Mouse (Mus musculus): ENCODE measurements around the gene Cdh12. TPM values are rescaled to one million over a fixed set of nuclear protein-coding genes. Genes with fewer than 3 reads are reported as not detected.

Gene Cdh12
- polyA plus RNA-seq, 1 experiment: not detected

DNA sequence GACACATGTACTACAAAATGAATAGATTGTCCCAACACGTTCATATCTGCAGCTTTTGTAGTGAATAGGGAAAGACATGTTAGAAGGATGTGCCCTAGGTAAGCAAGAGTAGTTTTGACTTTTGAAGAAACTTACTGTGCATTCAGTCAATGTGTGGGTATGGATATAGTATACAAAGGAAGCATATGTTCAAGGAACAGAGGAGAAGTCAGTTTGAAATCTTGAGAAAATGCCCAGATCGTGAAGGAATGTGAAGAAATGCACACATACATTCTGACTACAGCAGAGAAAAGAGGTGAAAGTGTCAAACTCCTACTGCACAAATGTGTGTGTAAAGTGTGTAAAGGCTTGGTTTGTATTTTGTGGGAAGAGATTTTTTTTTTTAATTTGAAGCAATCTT, 812.3 kb downstream of the Cdh12 start:
- H3K27me3 ChIP-seq (ENCODE audit: control insufficient read depth, insufficient read depth, low read length): no peaks in the 10 kb centered on the region
- H3K4me3 ChIP-seq (ENCODE audit: control insufficient read depth, insufficient read depth, low read length): no peak overlapping the region
- no peak for DNase-seq
- H3K27ac ChIP-seq (ENCODE audit: control insufficient read depth, insufficient read depth, low read length): no peak overlapping the region
- H3K36me3 ChIP-seq (ENCODE audit: control insufficient read depth, insufficient read depth, low read length): no peaks in the 10 kb centered on the region
- no peak for TF ChIP-seq CTCF (IDR thresholded peaks at IDR 0.05; ENCODE audit: borderline replicate concordance, control insufficient read depth, extremely low read depth, insufficient read depth, low read length, poor library complexity)
- no peak for TF ChIP-seq POLR2A (IDR thresholded peaks at IDR 0.05; ENCODE audit: control insufficient read depth, extremely low read depth, insufficient read depth, low read length, poor library complexity)
- WGBS: 85% methylated on average over 2 of the region's 2 CpGs
- H3K4me1 ChIP-seq (replicated peaks; ENCODE audit: control insufficient read depth, insufficient read depth, low read length): no peaks in the 10 kb centered on the region

DNA sequence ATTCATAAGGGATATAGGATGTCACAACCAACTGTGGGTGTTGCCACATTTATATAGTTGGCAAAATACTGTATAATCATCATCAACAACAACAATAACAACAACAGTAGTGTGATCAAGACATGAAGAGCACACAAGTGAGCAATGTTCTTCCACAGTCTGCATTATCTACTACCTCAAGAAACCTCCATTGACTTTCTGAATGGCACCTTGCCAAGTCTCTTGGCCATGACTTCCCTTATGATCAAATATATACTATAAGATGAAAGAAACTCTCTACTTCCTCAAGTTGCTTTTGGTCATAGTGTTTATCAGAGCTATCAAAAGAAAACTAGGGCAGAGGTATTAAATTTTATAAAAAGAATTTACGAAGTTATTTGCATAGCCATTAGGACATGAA, 820.8 kb downstream of the Cdh12 start:
- 98% methylated on average over 1 of the region's 1 CpGs for WGBS
- TF ChIP-seq POLR2A (IDR thresholded peaks at IDR 0.05; ENCODE audit: control insufficient read depth, extremely low read depth, insufficient read depth, low read length, poor library complexity): no peak
- TF ChIP-seq CTCF (IDR thresholded peaks at IDR 0.05; ENCODE audit: borderline replicate concordance, control insufficient read depth, extremely low read depth, insufficient read depth, low read length, poor library complexity): no peak
- no peak overlapping the region for H3K4me3 ChIP-seq (ENCODE audit: control insufficient read depth, insufficient read depth, low read length)
- H3K36me3 ChIP-seq (ENCODE audit: control insufficient read depth, insufficient read depth, low read length): no peaks in the 10 kb centered on the region
- H3K27ac ChIP-seq (ENCODE audit: control insufficient read depth, insufficient read depth, low read length): no peak overlapping the region
- no peak for DNase-seq
- H3K4me1 ChIP-seq (replicated peaks; ENCODE audit: control insufficient read depth, insufficient read depth, low read length): no peaks in the 10 kb centered on the region
- H3K27me3 ChIP-seq (ENCODE audit: control insufficient read depth, insufficient read depth, low read length): no peaks in the 10 kb centered on the region

DNA sequence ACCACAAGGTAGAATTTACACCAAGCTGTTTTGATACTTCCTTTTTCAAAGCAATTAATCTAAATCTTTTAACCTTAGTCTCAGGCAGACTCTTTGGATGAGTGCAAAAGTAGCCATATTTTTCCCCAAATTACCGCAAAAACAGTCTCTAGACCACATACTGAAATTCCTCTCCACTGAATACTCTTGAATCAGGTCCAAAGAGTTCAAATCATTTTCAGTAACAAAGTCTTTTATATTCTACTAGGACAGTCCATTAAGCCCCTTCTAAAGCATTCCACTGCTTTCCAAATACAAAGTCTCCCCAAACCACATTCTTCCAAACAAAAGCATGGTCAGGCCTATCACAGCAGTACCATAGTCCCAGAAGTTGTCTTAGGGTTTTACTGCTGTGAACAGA, 848.0 kb downstream of the Cdh12 start:
- H3K27me3 ChIP-seq (ENCODE audit: control insufficient read depth, insufficient read depth, low read length): no peaks in the 10 kb centered on the region
- WGBS: 96% methylated on average over 1 of the region's 1 CpGs
- no peak overlapping the region for H3K4me3 ChIP-seq (ENCODE audit: control insufficient read depth, insufficient read depth, low read length)
- no peaks in the 10 kb centered on the region for H3K36me3 ChIP-seq (ENCODE audit: control insufficient read depth, insufficient read depth, low read length)
- no peaks in the 10 kb centered on the region for H3K4me1 ChIP-seq (replicated peaks; ENCODE audit: control insufficient read depth, insufficient read depth, low read length)
- H3K27ac ChIP-seq (ENCODE audit: control insufficient read depth, insufficient read depth, low read length): no peak overlapping the region
- no peak for DNase-seq
- TF ChIP-seq POLR2A (IDR thresholded peaks at IDR 0.05; ENCODE audit: control insufficient read depth, extremely low read depth, insufficient read depth, low read length, poor library complexity) (no peak), CTCF (IDR thresholded peaks at IDR 0.05; ENCODE audit: borderline replicate concordance, control insufficient read depth, extremely low read depth, insufficient read depth, low read length, poor library complexity) (no peak)

DNA sequence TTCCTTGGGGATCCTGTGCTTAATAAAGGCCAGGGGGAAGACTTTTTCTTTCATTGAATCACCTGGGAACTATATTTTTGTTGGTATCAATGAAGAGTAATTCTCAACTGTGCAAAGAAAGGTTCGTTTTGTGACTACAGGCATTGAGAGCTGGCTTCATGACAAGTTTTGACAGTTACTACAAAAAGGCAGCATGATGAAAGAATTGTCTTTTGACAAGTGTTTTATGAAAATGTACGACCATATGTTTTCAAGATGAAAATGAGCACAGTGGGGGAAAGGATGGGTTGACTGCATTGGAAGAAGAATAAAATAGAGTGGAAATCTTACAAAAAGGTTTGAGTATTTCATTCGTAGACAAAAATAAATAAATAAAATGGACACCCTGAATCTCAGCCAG, 866.4 kb downstream of the Cdh12 start:
- no peaks in the 10 kb centered on the region for H3K36me3 ChIP-seq (ENCODE audit: control insufficient read depth, insufficient read depth, low read length)
- no peak overlapping the region for H3K4me3 ChIP-seq (ENCODE audit: control insufficient read depth, insufficient read depth, low read length)
- no peaks in the 10 kb centered on the region for H3K27me3 ChIP-seq (ENCODE audit: control insufficient read depth, insufficient read depth, low read length)
- no peak overlapping the region for H3K27ac ChIP-seq (ENCODE audit: control insufficient read depth, insufficient read depth, low read length)
- H3K4me1 ChIP-seq (replicated peaks; ENCODE audit: control insufficient read depth, insufficient read depth, low read length): no peaks in the 10 kb centered on the region
- DNase-seq: no peak
- 83% methylated on average over 3 of the region's 3 CpGs for WGBS
- TF ChIP-seq POLR2A (IDR thresholded peaks at IDR 0.05; ENCODE audit: control insufficient read depth, extremely low read depth, insufficient read depth, low read length, poor library complexity): no peak
- no peak for TF ChIP-seq CTCF (IDR thresholded peaks at IDR 0.05; ENCODE audit: borderline replicate concordance, control insufficient read depth, extremely low read depth, insufficient read depth, low read length, poor library complexity)

DNA sequence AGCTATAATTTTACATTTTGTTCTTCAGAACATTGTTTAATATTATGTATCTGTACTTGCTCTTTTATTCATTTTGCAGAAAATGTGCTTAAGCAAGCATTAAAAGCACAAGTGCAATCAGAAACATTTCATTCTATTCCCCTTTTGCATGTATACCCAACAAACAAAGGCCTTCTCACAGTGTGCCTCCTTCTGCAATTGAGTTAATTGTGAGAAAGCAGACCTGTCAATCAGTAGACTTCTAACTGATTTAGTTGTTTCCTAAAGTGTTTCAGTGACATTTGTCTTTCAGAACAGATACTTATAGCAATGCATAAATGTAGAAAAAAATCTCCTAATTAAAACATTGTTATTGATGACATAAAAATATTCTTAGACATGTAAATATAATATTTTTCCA, 894.8 kb downstream of the Cdh12 start:
- Histone ChIP-seq H3K4me1 (replicated peaks; ENCODE audit: control insufficient read depth, insufficient read depth, low read length) (no peaks in the 10 kb centered on the region), H3K4me3 (ENCODE audit: control insufficient read depth, insufficient read depth, low read length) (no peak overlapping the region), H3K27me3 (ENCODE audit: control insufficient read depth, insufficient read depth, low read length) (no peaks in the 10 kb centered on the region), H3K27ac (ENCODE audit: control insufficient read depth, insufficient read depth, low read length) (no peak overlapping the region), H3K36me3 (ENCODE audit: control insufficient read depth, insufficient read depth, low read length) (no peaks in the 10 kb centered on the region)
- no peak for DNase-seq
- TF ChIP-seq POLR2A (IDR thresholded peaks at IDR 0.05; ENCODE audit: control insufficient read depth, extremely low read depth, insufficient read depth, low read length, poor library complexity) (no peak), CTCF (IDR thresholded peaks at IDR 0.05; ENCODE audit: borderline replicate concordance, control insufficient read depth, extremely low read depth, insufficient read depth, low read length, poor library complexity) (no peak)

- Histone ChIP-seq H3K27me3 (ENCODE audit: control insufficient read depth, insufficient read depth, low read length) (no peaks in the 10 kb centered on the region), H3K4me3 (ENCODE audit: control insufficient read depth, insufficient read depth, low read length) (no peak overlapping the region), H3K27ac (ENCODE audit: control insufficient read depth, insufficient read depth, low read length) (no peak overlapping the region), H3K4me1 (replicated peaks; ENCODE audit: control insufficient read depth, insufficient read depth, low read length) (no peaks in the 10 kb centered on the region), H3K36me3 (ENCODE audit: control insufficient read depth, insufficient read depth, low read length) (no peaks in the 10 kb centered on the region)
- no peak for TF ChIP-seq CTCF (IDR thresholded peaks at IDR 0.05; ENCODE audit: borderline replicate concordance, control insufficient read depth, extremely low read depth, insufficient read depth, low read length, poor library complexity)
- TF ChIP-seq POLR2A (IDR thresholded peaks at IDR 0.05; ENCODE audit: control insufficient read depth, extremely low read depth, insufficient read depth, low read length, poor library complexity): no peak
- 85% methylated on average over 2 of the region's 2 CpGs for WGBS
- no peak for DNase-seq
Observed at GRCm38 (mm10) chr15:21344323-21344722, 895.3 kb downstream of the Cdh12 start.

- Histone ChIP-seq H3K4me1 (replicated peaks; ENCODE audit: control insufficient read depth, insufficient read depth, low read length) (no peaks in the 10 kb centered on the region), H3K27me3 (ENCODE audit: control insufficient read depth, insufficient read depth, low read length) (no peaks in the 10 kb centered on the region), H3K27ac (ENCODE audit: control insufficient read depth, insufficient read depth, low read length) (no peak overlapping the region), H3K36me3 (ENCODE audit: control insufficient read depth, insufficient read depth, low read length) (no peaks in the 10 kb centered on the region), H3K4me3 (ENCODE audit: control insufficient read depth, insufficient read depth, low read length) (no peak overlapping the region)
- 82% methylated on average over 3 of the region's 3 CpGs for WGBS
- DNase-seq: no peak
- no peak for TF ChIP-seq POLR2A (IDR thresholded peaks at IDR 0.05; ENCODE audit: control insufficient read depth, extremely low read depth, insufficient read depth, low read length, poor library complexity)
- TF ChIP-seq CTCF (IDR thresholded peaks at IDR 0.05; ENCODE audit: borderline replicate concordance, control insufficient read depth, extremely low read depth, insufficient read depth, low read length, poor library complexity): no peak
Observed at GRCm38 (mm10) chr15:21344749-21345148, 895.7 kb downstream of the Cdh12 start.

All from thymus, adult 2 months (tissue).